Mouse (Mus musculus) cortical plate, adult 2 months (tissue): ENCODE measurements at regions not wholly inside any gene's neighbourhood (a gene's known extent, or its start where the extent isn't known, plus 50 kb on each side); places are given as distances from the start of the nearest gene placed in this dataset.

Source experiments
- H3K27ac ChIP-seq: fragments of 200-500 bp; 2 replicates; pipeline ENCODE4 v1.5.1; 2012; ENCODE audit warnings: low read length, control low read depth, inconsistent platforms; ENCODE audit not compliant: insufficient read depth
- H3K4me1 ChIP-seq: fragments of 200-500 bp; 2 replicates; pipeline ENCODE4 v1.6.1; 2011; ENCODE audit warnings: low read length; ENCODE audit not compliant: control insufficient read depth, insufficient read depth
- H3K4me3 ChIP-seq: fragments of 200-500 bp; 2 replicates; pipeline ENCODE4 v1.5.1; 2011; ENCODE audit warnings: mild to moderate bottlenecking, low read length, control low read depth; ENCODE audit not compliant: insufficient read depth
- CTCF ChIP-seq: fragments of 200-500 bp; IDR thresholded peaks from 2 replicates; pipeline ENCODE4 v1.5.1; 2011; ENCODE audit warnings: mild to moderate bottlenecking, control low read depth, low read length; ENCODE audit not compliant: insufficient read depth; ENCODE audit errors: extremely low read depth
- POLR2A ChIP-seq: fragments of 200-500 bp; IDR thresholded peaks from 2 replicates; pipeline ENCODE4 v1.6.1; 2011; ENCODE audit warnings: mild to moderate bottlenecking, low read length, control low read depth; ENCODE audit not compliant: insufficient read depth; ENCODE audit errors: extremely low read depth

GRCm38 (mm10) chr4:12557105-12557504, 385.3 kb upstream of the Fam92a start:
- no peak overlapping the region for H3K27ac ChIP-seq
- TF ChIP-seq POLR2A (no peak), CTCF (no peak)
- H3K4me3 ChIP-seq: no peak overlapping the region
- no peaks in the 10 kb centered on the region for H3K4me1 ChIP-seq

GRCm38 (mm10) chr4:12549265-12549664, 377.4 kb upstream of the Fam92a start:
- H3K4me3 ChIP-seq: no peak overlapping the region
- no peak for TF ChIP-seq CTCF
- no peak for TF ChIP-seq POLR2A
- no peak overlapping the region for H3K27ac ChIP-seq
- no peaks in the 10 kb centered on the region for H3K4me1 ChIP-seq

- H3K4me3 ChIP-seq: no peak overlapping the region
- TF ChIP-seq CTCF: no peak
- peaks cover 1% of the 10 kb centered on the region; the same call in 1 of the 2 replicates for H3K4me1 ChIP-seq
- H3K27ac ChIP-seq: no peak overlapping the region
Measured at GRCm38 (mm10) chr4:12543906-12544305, 372.1 kb upstream of the Fam92a start.

GRCm38 (mm10) chr4:12541508-12541907, 369.7 kb upstream of the Fam92a start:
- Histone ChIP-seq H3K27ac (no peak overlapping the region), H3K4me3 (no peak overlapping the region), H3K4me1 (peaks cover 3% of the 10 kb centered on the region; the same call in 1 of the 2 replicates)
- no peak for TF ChIP-seq POLR2A
- TF ChIP-seq CTCF: no peak

- TF ChIP-seq POLR2A (no peak), CTCF (no peak)
- Histone ChIP-seq H3K4me1 (peaks cover 3% of the 10 kb centered on the region; the same call in 1 of the 2 replicates), H3K27ac (no peak overlapping the region), H3K4me3 (no peak overlapping the region)
Measured at GRCm38 (mm10) chr4:12539184-12539791, 367.5 kb upstream of the Fam92a start.

GRCm38 (mm10) chr4:12538694-12539121, 366.9 kb upstream of the Fam92a start:
- TF ChIP-seq CTCF (peak; percentile 66; the same call in 1 of the 2 replicates), POLR2A (no peak)
- Histone ChIP-seq H3K4me1 (peaks cover 3% of the 10 kb centered on the region; the same call in 1 of the 2 replicates), H3K27ac (no peak overlapping the region), H3K4me3 (no peak overlapping the region)

GRCm38 (mm10) chr4:12538043-12538442, 366.2 kb upstream of the Fam92a start:
- no peak for TF ChIP-seq CTCF
- no peak for TF ChIP-seq POLR2A
- peaks cover 1% of the 10 kb centered on the region; the same call in 1 of the 2 replicates for H3K4me1 ChIP-seq
- no peak overlapping the region for H3K27ac ChIP-seq
- H3K4me3 ChIP-seq: no peak overlapping the region

GRCm38 (mm10) chr4:12534151-12534550, 362.3 kb upstream of the Fam92a start:
- peaks cover 1% of the 10 kb centered on the region; the same call in 1 of the 2 replicates for H3K4me1 ChIP-seq
- H3K27ac ChIP-seq: no peak overlapping the region
- no peak for TF ChIP-seq POLR2A
- no peak for TF ChIP-seq CTCF
- H3K4me3 ChIP-seq: no peak overlapping the region

- H3K27ac ChIP-seq: no peak overlapping the region
- TF ChIP-seq POLR2A (no peak), CTCF (no peak)
- H3K4me3 ChIP-seq: no peak overlapping the region
- H3K4me1 ChIP-seq: no peaks in the 10 kb centered on the region
Measured at GRCm38 (mm10) chr4:12532961-12533360, 361.1 kb upstream of the Fam92a start.

- no peak overlapping the region for H3K4me3 ChIP-seq
- no peaks in the 10 kb centered on the region for H3K4me1 ChIP-seq
- TF ChIP-seq POLR2A: no peak
- TF ChIP-seq CTCF: no peak
- H3K27ac ChIP-seq: no peak overlapping the region
Measured at GRCm38 (mm10) chr4:12522358-12522757, 350.5 kb upstream of the Fam92a start.

- H3K27ac ChIP-seq: no peak overlapping the region
- H3K4me1 ChIP-seq: no peaks in the 10 kb centered on the region
- H3K4me3 ChIP-seq: no peak overlapping the region
- TF ChIP-seq CTCF (no peak), POLR2A (no peak)
Measured at GRCm38 (mm10) chr4:12521246-12521645, 349.4 kb upstream of the Fam92a start.
